Mouse (Mus musculus) hindbrain, embryonic 13.5 days (tissue): Measurements from ENCODE around the gene Nebl. TPM values are rescaled to one million over a fixed set of nuclear protein-coding genes. Genes with fewer than 3 reads are reported as not detected.

Source experiments
- ATAC-seq: fragments of 200-750 bp; cut with Nextera tagmentation; 2 replicates; pipeline ENCODE4 v1.8.0; 2017; ENCODE audit warnings: moderate TSS enrichment; ENCODE audit not compliant: low FRiP score
- H3K27ac ChIP-seq: fragments of 300-500 bp; sonication (generic); 2 replicates; pipeline ENCODE4 v1.5.1; 2015; ENCODE audit warnings: inconsistent platforms, mild to moderate bottlenecking, moderate library complexity
- H3K27me3 ChIP-seq: fragments of 300-500 bp; sonication (generic); 2 replicates; pipeline ENCODE4 v1.6.1; 2015; ENCODE audit warnings: mild to moderate bottlenecking, inconsistent platforms
- H3K36me3 ChIP-seq: fragments of 300-500 bp; sonication (generic); 2 replicates; pipeline ENCODE4 v1.6.1; 2015; ENCODE audit warnings: mild to moderate bottlenecking, inconsistent platforms
- H3K4me1 ChIP-seq: fragments of 300-500 bp; sonication (generic); replicated peaks from 2 replicates; pipeline ENCODE4 v1.6.1; 2015; ENCODE audit warnings: inconsistent platforms
- H3K4me2 ChIP-seq: fragments of 300-500 bp; sonication (generic); 2 replicates; pipeline ENCODE4 v1.6.1; 2015; ENCODE audit warnings: inconsistent platforms, mild to moderate bottlenecking, moderate library complexity
- H3K4me3 ChIP-seq: fragments of 300-500 bp; sonication (generic); 2 replicates; pipeline ENCODE4 v1.5.1; 2015; ENCODE audit warnings: mild to moderate bottlenecking, inconsistent platforms
- H3K9ac ChIP-seq: fragments of 300-500 bp; sonication (generic); 2 replicates; pipeline ENCODE4 v1.6.1; 2015; ENCODE audit warnings: mild to moderate bottlenecking, inconsistent platforms
- H3K9me3 ChIP-seq: fragments of 300-500 bp; sonication (generic); 2 replicates; pipeline ENCODE4 v1.6.1; 2016; ENCODE audit warnings: inconsistent platforms
- WGBS: fragments of 180-500 bp; shearing (Covaris S2); methylation state at CpG from one replicate; pipeline ENCODE4 v1.1.7; 2015; 5-methylcytosine and 5-hydroxymethylcytosine counted together
- polyA plus RNA-seq: library from polyadenylated mRNA; unstranded; fragments of >200 nt; fragmentation: Nextera tagmentation; extraction: Ambion mirVana; gene quantifications from 2 replicates; pipeline ENCODE4 v1.2.1, GENCODE M21; 2015

The Nebl gene
- polyA plus RNA-seq, 1 experiment from 2014 or later = 8.9 TPM

DNA sequence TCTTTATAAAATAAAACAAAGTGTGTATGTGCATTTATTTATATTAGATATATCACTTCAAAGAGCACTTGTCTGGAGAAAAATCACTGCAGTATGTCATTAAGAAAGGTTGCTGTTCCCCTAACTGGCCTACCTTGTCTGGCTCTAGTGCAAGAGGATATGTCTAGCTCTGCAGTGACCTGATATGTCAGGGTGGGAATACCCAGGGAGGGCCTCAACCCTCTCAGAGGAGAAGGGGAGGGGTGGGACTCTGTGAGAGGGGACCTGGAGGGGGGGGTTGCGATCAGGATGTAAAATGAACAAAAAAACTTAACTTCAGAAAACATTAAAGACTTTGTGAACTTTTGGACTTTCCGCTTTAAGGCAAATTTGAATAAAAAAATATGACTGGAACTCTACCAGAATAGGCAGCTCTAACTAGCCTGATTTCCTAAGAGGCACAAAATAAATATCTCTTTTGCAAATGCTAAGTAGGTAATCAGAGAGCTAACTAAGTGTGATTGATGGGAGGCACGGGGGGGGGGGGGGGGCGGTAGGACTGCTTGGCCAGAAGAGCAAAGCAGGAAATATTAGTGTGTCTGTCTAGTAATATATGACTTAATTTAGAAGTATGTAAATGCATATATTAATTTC lies 325.2 kb downstream of the Nebl start:
- ATAC-seq = no peak
- Histone ChIP-seq H3K27me3 (no peaks in the 10 kb centered on the region), H3K36me3 (no peaks in the 10 kb centered on the region), H3K4me2 (no peak overlapping the region), H3K4me3 (no peak overlapping the region), H3K4me1 (no peaks in the 10 kb centered on the region), H3K27ac (no peak overlapping the region), H3K9ac (no peak overlapping the region), H3K9me3 (no peaks in the 10 kb centered on the region)
- WGBS = 60% methylated on average over 4 of the region's 4 CpGs

GRCm38 (mm10) chr2:17402511-17402910 lies 328.8 kb downstream of the Nebl start:
- H3K9ac ChIP-seq = no peak overlapping the region
- WGBS = 74% methylated on average over 4 of the region's 4 CpGs
- H3K27ac ChIP-seq = no peak overlapping the region
- no peaks in the 10 kb centered on the region for H3K9me3 ChIP-seq
- no peaks in the 10 kb centered on the region for H3K27me3 ChIP-seq
- H3K4me1 ChIP-seq = no peaks in the 10 kb centered on the region
- no peak for ATAC-seq
- H3K4me3 ChIP-seq = no peak overlapping the region
- H3K4me2 ChIP-seq = no peak overlapping the region
- H3K36me3 ChIP-seq = no peaks in the 10 kb centered on the region

DNA sequence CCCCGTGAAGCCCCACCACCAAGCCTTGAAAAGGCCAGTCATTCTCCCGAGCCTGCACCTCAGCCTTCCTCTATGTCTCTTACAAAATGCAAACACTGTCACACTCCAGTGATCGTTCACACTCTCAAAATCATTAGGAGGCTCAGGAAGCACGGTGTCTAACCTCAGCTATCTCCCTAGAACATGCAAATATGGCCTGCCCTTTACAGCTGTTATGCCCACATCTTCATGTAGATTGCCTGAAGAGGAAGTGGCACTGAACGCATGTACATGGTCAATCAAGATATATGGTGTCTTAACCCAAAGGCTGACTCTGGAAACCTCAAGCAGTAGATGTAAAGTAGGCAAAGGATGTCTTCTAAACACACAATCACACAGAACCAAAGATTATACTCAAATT lies 335.0 kb downstream of the Nebl start:
- ATAC-seq = no peak
- WGBS = 83% methylated on average over 5 of the region's 5 CpGs

GRCm38 (mm10) chr2:17391389-17391788 lies 339.9 kb downstream of the Nebl start:
- no peak overlapping the region for H3K27ac ChIP-seq
- H3K9me3 ChIP-seq = no peaks in the 10 kb centered on the region
- no peak overlapping the region for H3K9ac ChIP-seq
- H3K36me3 ChIP-seq = no peaks in the 10 kb centered on the region
- H3K4me3 ChIP-seq = no peak overlapping the region
- WGBS = 90% methylated on average over 5 of the region's 5 CpGs
- no peaks in the 10 kb centered on the region for H3K4me1 ChIP-seq
- ATAC-seq = no peak
- H3K27me3 ChIP-seq = no peaks in the 10 kb centered on the region
- H3K4me2 ChIP-seq = no peak overlapping the region

More for the DNA sequence above, 335.0 kb downstream of the Nebl start:
- no peak overlapping the region for H3K27ac ChIP-seq
- no peaks in the 10 kb centered on the region for H3K27me3 ChIP-seq
- H3K9me3 ChIP-seq = no peaks in the 10 kb centered on the region
- H3K36me3 ChIP-seq = no peaks in the 10 kb centered on the region
- no peak overlapping the region for H3K4me3 ChIP-seq
- no peak overlapping the region for H3K9ac ChIP-seq
- no peak overlapping the region for H3K4me2 ChIP-seq
- H3K4me1 ChIP-seq = no peaks in the 10 kb centered on the region

DNA sequence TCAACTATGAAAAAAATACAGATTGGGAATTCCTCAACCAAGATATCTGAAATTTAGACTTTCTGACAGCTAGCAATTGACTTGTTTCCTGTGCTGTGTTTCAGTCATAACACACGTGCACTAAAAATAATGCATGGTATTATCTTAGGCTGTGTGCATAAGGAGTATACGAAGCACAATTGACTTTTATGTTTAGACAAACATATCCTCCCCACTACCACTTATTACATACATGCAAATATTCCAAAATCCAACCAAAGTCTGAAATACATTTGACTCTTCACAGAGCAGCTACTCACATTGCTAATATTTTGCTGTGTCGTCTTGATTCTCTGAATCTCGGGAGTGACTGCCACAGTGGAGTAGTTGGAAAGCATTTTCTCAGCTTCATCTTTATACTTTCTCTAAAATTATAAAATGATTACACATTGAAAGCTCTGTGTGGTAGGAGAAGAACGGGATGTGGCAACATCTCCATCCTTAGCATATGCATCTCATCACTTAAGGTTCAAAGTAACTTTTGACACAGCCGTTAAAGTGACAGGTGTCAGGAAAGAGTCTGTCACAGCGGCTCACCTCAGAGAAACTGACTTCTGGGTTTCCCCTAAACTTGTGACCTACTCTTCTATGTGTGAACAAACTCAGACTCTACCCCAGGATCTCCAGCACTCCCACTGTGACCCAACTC lies 340.6 kb downstream of the Nebl start:
- Histone ChIP-seq H3K9ac (no peak overlapping the region), H3K27ac (no peak overlapping the region), H3K4me1 (no peaks in the 10 kb centered on the region), H3K4me2 (no peak overlapping the region), H3K27me3 (no peaks in the 10 kb centered on the region), H3K36me3 (no peaks in the 10 kb centered on the region), H3K4me3 (no peak overlapping the region), H3K9me3 (no peaks in the 10 kb centered on the region)
- WGBS = 92% methylated on average over 7 of the region's 7 CpGs
- ATAC-seq = no peak

DNA sequence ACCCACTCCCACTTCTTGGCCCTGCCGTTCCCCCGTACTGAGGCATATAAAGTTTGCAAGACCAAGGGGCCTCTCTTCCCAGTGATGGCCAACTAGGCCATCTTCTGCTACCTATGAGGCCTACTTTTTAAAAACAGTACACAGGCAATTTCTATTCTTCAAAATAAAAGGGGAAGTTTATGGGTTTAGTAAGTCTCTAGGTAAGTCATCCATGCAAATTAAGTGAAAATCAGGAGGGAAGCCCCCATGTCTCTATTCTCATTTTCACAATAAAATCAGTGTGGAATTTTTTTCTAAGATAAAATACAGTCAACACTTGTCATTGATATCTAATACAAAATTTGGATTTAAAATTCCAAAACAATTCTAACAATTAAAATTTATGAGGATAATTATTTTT lies 341.4 kb downstream of the Nebl start:
- Histone ChIP-seq H3K36me3 (no peaks in the 10 kb centered on the region), H3K9me3 (no peaks in the 10 kb centered on the region), H3K27ac (no peak overlapping the region), H3K9ac (no peak overlapping the region), H3K4me2 (no peak overlapping the region), H3K27me3 (no peaks in the 10 kb centered on the region), H3K4me3 (no peak overlapping the region), H3K4me1 (no peaks in the 10 kb centered on the region)
- WGBS = 97% methylated on average over 2 of the region's 2 CpGs
- ATAC-seq = no peak

DNA sequence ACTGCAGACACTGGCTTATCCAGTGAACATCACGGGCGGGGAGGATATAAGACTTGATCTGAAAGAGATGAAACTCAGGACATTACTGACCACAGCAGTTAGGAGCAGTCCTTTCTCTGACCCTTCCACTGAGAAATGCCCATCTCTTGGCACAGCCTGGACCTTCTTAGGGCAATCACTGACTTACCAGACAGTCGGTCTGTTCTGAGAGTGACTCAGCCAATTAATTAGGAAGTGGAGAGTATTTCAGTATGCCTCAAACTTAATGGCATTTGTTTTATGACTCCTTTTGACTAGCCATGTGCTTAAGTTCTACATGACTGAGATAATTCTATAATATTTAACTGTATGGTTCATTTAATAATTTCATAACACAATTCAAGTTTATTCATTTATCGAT lies 341.9 kb downstream of the Nebl start:
- no peak overlapping the region for H3K27ac ChIP-seq
- no peaks in the 10 kb centered on the region for H3K36me3 ChIP-seq
- H3K4me1 ChIP-seq = no peaks in the 10 kb centered on the region
- no peak overlapping the region for H3K4me3 ChIP-seq
- WGBS = 95% methylated on average over 4 of the region's 4 CpGs
- ATAC-seq = no peak
- H3K9ac ChIP-seq = no peak overlapping the region
- H3K4me2 ChIP-seq = no peak overlapping the region
- H3K27me3 ChIP-seq = no peaks in the 10 kb centered on the region
- no peaks in the 10 kb centered on the region for H3K9me3 ChIP-seq

- ATAC-seq = no peak
- Histone ChIP-seq H3K9ac (no peak overlapping the region), H3K9me3 (no peaks in the 10 kb centered on the region), H3K4me1 (no peaks in the 10 kb centered on the region), H3K4me3 (no peak overlapping the region), H3K4me2 (no peak overlapping the region), H3K27ac (no peak overlapping the region), H3K27me3 (no peaks in the 10 kb centered on the region), H3K36me3 (no peaks in the 10 kb centered on the region)
- 98% methylated on average over 1 of the region's 1 CpGs for WGBS
Measured at GRCm38 (mm10) chr2:17382227-17382626, 349.0 kb downstream of the Nebl start.

GRCm38 (mm10) chr2:17375916-17376315 lies 355.3 kb downstream of the Nebl start:
- no peaks in the 10 kb centered on the region for H3K36me3 ChIP-seq
- H3K9ac ChIP-seq = no peak overlapping the region
- WGBS = 78% methylated on average over 2 of the region's 2 CpGs
- no peak overlapping the region for H3K4me3 ChIP-seq
- no peaks in the 10 kb centered on the region for H3K9me3 ChIP-seq
- H3K27me3 ChIP-seq = no peaks in the 10 kb centered on the region
- ATAC-seq = no peak
- H3K4me2 ChIP-seq = no peak overlapping the region
- no peaks in the 10 kb centered on the region for H3K4me1 ChIP-seq
- H3K27ac ChIP-seq = no peak overlapping the region

DNA sequence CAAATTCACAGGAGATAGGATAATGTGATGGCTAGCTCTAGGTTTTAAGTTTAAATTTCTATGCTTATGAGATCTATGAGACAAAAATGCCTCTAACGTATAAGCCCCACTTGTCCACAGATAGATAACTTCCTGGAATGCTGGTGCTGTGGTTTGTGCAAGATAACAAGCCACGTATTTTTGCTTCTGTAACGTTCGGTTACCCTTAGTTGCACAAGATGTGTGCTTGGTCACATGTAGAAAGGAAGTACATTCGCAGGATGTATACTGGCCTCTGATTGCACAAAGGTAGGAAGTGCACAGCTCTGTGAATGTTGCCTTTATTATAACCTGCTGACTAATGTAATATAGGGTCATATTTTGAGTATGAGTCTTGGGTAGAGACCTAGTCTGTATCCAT lies 365.6 kb downstream of the Nebl start:
- Histone ChIP-seq H3K27me3 (no peaks in the 10 kb centered on the region), H3K9me3 (no peaks in the 10 kb centered on the region), H3K27ac (no peak overlapping the region), H3K4me2 (no peak overlapping the region), H3K36me3 (no peaks in the 10 kb centered on the region), H3K4me1 (no peaks in the 10 kb centered on the region), H3K9ac (no peak overlapping the region), H3K4me3 (no peak overlapping the region)
- no peak for ATAC-seq
- 91% methylated on average over 5 of the region's 5 CpGs for WGBS

DNA sequence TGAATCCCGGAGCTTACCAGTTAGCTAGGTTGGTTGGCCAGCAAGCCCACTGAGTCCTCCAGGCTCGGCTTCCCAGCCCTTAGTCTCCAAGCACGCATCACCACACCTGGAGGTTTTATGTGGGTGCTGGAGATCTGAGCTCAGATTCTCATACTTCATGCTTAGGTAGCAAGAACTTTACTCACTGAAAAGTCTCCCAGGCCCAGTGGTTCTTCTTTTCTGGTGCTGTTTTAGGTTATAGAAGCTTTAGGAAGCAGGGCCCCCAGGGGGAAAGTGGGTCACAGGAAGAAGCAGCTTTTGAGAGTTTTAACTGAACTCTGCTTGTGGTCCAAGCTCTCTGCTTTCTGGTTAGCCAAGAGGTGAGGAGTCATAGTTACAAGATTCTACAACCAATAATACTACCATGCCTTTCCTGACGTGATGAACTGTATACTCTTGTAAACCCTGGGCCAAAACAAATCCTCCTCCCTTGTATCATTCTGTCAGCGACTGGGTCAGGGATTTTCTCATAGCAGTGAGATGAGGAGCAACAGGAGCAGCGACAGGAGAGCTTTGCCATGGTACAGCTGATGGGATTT lies 366.2 kb downstream of the Nebl start:
- H3K9me3 ChIP-seq = no peaks in the 10 kb centered on the region
- H3K27me3 ChIP-seq = no peaks in the 10 kb centered on the region
- H3K9ac ChIP-seq = no peak overlapping the region
- H3K4me1 ChIP-seq = no peaks in the 10 kb centered on the region
- no peaks in the 10 kb centered on the region for H3K36me3 ChIP-seq
- WGBS = 80% methylated on average over 6 of the region's 6 CpGs
- no peak overlapping the region for H3K4me3 ChIP-seq
- ATAC-seq = no peak
- H3K27ac ChIP-seq = no peak overlapping the region
- no peak overlapping the region for H3K4me2 ChIP-seq

DNA sequence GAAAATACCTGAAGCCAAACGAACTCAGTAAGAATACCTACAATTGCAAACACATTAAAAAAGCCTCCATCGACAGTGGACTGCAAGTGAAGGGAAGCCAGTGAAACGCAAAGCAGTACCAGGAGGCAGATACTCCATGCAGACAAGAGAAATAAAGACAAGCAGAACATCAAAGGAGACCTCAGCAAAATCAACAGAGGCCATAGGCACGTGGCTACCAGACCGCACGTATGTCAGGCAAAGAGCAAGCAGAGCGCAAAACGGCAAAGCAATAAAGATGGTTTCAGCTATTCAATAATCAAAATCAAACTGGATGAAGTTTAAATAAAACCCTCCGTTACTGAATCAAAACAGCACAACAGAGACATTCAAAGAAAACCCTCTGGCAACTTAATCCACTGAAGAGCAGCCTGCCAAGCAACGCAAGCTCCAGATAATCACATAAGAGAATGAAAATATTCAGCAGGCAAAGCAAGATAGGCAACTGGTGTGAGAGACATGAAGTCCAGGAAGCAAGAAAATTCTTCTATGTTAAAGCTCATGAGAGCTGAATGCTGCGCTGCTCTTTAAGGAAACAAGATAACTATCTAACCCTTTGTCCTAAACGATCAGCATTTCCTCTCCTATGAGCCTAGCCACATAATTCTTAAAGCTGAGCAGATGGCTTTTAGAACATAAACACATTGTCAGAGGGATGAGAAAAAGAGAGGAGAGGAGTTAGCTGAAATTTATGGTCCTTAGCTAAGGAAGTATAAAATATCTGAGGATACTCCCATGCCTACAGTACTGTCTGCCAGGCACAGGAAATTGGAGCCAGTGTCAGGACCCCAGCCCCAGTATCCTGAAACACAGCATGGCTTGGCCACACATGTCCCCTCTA lies 367.7 kb downstream of the Nebl start:
- WGBS = 76% methylated on average over 12 of the region's 12 CpGs
- H3K4me1 ChIP-seq = no peaks in the 10 kb centered on the region
- no peak overlapping the region for H3K4me2 ChIP-seq
- H3K9me3 ChIP-seq = no peaks in the 10 kb centered on the region
- ATAC-seq = no peak
- no peak overlapping the region for H3K9ac ChIP-seq
- H3K4me3 ChIP-seq = no peak overlapping the region
- H3K27me3 ChIP-seq = no peaks in the 10 kb centered on the region
- no peak overlapping the region for H3K27ac ChIP-seq
- H3K36me3 ChIP-seq = no peaks in the 10 kb centered on the region
